Mouse (Mus musculus): ENCODE results near the gene Cyp2d40. TPM values are rescaled to one million over a fixed set of nuclear protein-coding genes. Genes with fewer than 3 reads are reported as not detected.

Cyp2d40 gene
- total and polyA plus RNA-seq, 3 experiments = 0.22 to 0.58 TPM; not detected in 1

Small RNAs within 50 kb of the gene (microRNA-seq; reads per million reads assigned to microRNA genes)
- gene Gm27618 = 0 reads per million in 2 experiments

Other genes starting within 250 kb of the Cyp2d40 start
- not detected for gene Cyp2d12, start 209.1 kb downstream of the Cyp2d40 start, total RNA-seq (2021)
- gene Cyp2d12, start 209.1 kb downstream of the Cyp2d40 start, polyA plus RNA-seq (2012; rRNA removed) = not detected in 2 replicates
- gene Cyp2d34, start 143.2 kb downstream of the Cyp2d40 start, total RNA-seq (2021) = not detected
- not detected in 2 replicates for gene Cyp2d34, start 143.2 kb downstream of the Cyp2d40 start, polyA plus RNA-seq (2012; rRNA removed)
- gene Cyp2d26, start 30.1 kb upstream of the Cyp2d40 start, total RNA-seq (2021) = 1 to 10 TPM in 1 of 2 experiments, not detected in 1; 2.6 TPM
- 0.13 and 1.1 TPM in 2 replicates for gene Cyp2d26, start 30.1 kb upstream of the Cyp2d40 start, polyA plus RNA-seq (2012; rRNA removed)
- 100 to 1,000 TPM in 1 of 2 experiments, 10 to 100 TPM in 1; 80.6 to 103 TPM for gene Tcf20, start 223.7 kb upstream of the Cyp2d40 start, total RNA-seq (2021)
- gene Tcf20, start 223.7 kb upstream of the Cyp2d40 start, polyA plus RNA-seq (2012; rRNA removed) = 13.9 and 27.7 TPM in 2 replicates

All from adrenal gland, adult 2 months (tissue).